Comparison of ENCODE assay signal across 24 mouse cellular contexts in the genomic region with DNA sequence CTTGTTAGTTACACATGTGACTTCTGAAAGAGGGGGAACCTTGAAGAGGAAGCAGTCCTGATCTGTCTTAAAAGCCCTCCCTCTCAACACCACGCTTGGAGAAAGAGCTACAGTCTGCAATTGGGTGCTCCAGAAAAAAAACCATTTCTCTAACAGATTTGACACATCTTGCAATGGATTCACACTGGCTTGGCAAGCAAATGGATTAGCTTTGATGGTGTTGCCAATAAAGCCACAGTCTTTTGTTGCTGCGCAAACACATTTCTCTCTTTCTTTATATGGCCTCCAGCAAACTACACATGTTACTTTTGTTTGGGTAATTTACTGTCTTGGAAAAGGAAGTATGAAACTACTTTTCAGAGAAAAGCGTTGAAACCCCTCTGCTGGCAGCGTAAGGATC.
A peak's percentile ranks its signal among the peaks of the same experiment; 100 is the strongest.
DNase-seq lines count a peak whose midpoint lies in the region; ATAC-seq and TF ChIP-seq lines count a peak whose summit lies in the region.
"Had no signal": no experiment of that assay in that cellular context is flagged by ENCODE, and none has a peak within 500 bp of the region (broad histone marks: within the 10 kb centered on the region; RNA-seq: fewer than 3 reads in every experiment).

No protein-coding gene starts in this region.

- no peak for ATAC-seq in embryonic facial prominence, embryonic 14.5 days (ENCODE audit: low read depth)
- ATAC-seq in hindbrain, postnatal 0 days: no peak
- ATAC-seq: activated CD4-positive, CD25-positive, alpha-beta regulatory T cell, adult 4 months; intestine, embryonic 16.5 days; Patski had no signal

- no peaks in the 10 kb centered on the region for H3K4me1 ChIP-seq in embryonic facial prominence, embryonic 14.5 days (ENCODE audit: control insufficient read depth, insufficient read depth, low read length)
- no peaks in the 10 kb centered on the region; the same call in 1 of the 2 replicates for H3K4me1 ChIP-seq in embryonic facial prominence, embryonic 10.5 days
- H3K4me1 ChIP-seq in hindbrain, postnatal 0 days (ENCODE audit: insufficient read depth, low read length): no peaks in the 10 kb centered on the region
- H3K4me1 ChIP-seq in hindbrain, embryonic 10.5 days (replicated peaks): no peaks in the 10 kb centered on the region
- H3K4me1 ChIP-seq: embryonic facial prominence, embryonic 15.5 days; heart, embryonic 15.5 days had no signal

- DNase-seq in embryonic facial prominence, embryonic 14.5 days (ENCODE audit: low spot score): peak; percentile 66
- DNase-seq in embryonic facial prominence, embryonic 10.5 days (ENCODE audit: low spot score): no peak
- peak; percentile 23 for DNase-seq in hindbrain, postnatal 0 days (ENCODE audit: low spot score)
- no peak for DNase-seq in hindbrain, embryonic 10.5 days (ENCODE audit: low spot score)
- DNase-seq in lung, postnatal 10 days: peak; percentile 18
- DNase-seq in lung, adult 18-20 months: no peak
- DNase-seq in left cerebral cortex, adult 9 months (ENCODE audit: low spot score in 2 of 2): no peak
- DNase-seq: adrenal gland, adult 8-10 months; adrenal gland, postnatal 36 days; cerebellum, adult 2 months; cerebellum, postnatal 36 days; gastrocnemius, postnatal 14 days; heart, adult 2 months; heart, postnatal 14 days; kidney, adult 2 months had no signal

- no peak overlapping the region for H3K27ac ChIP-seq in embryonic facial prominence, embryonic 14.5 days (replicated peaks; ENCODE audit: low read depth, low read length)
- H3K27ac ChIP-seq in embryonic facial prominence, embryonic 10.5 days (replicated peaks): no peak overlapping the region
- no peak overlapping the region for H3K27ac ChIP-seq in hindbrain, postnatal 0 days
- no peak overlapping the region for H3K27ac ChIP-seq in hindbrain, embryonic 10.5 days
- H3K27ac ChIP-seq: embryonic facial prominence, embryonic 15.5 days; heart, adult 2 months; heart, embryonic 15.5 days; hindbrain, embryonic 14.5 days had no signal

- H3K36me3 ChIP-seq in embryonic facial prominence, embryonic 14.5 days (ENCODE audit: control insufficient read depth, insufficient read depth, low read length): no peaks in the 10 kb centered on the region
- no peaks in the 10 kb centered on the region for H3K36me3 ChIP-seq in embryonic facial prominence, embryonic 10.5 days (replicated peaks)
- no peaks in the 10 kb centered on the region for H3K36me3 ChIP-seq in hindbrain, postnatal 0 days (ENCODE audit: insufficient read depth, low read length)
- H3K36me3 ChIP-seq in hindbrain, embryonic 10.5 days: no peaks in the 10 kb centered on the region
- H3K36me3 ChIP-seq: embryonic facial prominence, embryonic 15.5 days; heart, embryonic 15.5 days had no signal

- no peaks in the 10 kb centered on the region for H3K27me3 ChIP-seq in embryonic facial prominence, embryonic 14.5 days (replicated peaks; ENCODE audit: control insufficient read depth, insufficient read depth, low read length)
- no peaks in the 10 kb centered on the region for H3K27me3 ChIP-seq in embryonic facial prominence, embryonic 10.5 days (replicated peaks; ENCODE audit: low read depth, poor library complexity, severe bottlenecking)
- H3K27me3 ChIP-seq in hindbrain, postnatal 0 days (ENCODE audit: insufficient read depth, low read length): no peaks in the 10 kb centered on the region
- no peaks in the 10 kb centered on the region for H3K27me3 ChIP-seq in hindbrain, embryonic 10.5 days (ENCODE audit: insufficient read depth, poor library complexity, severe bottlenecking)
- H3K27me3 ChIP-seq: CH12.LX; embryonic facial prominence, embryonic 15.5 days; heart, embryonic 15.5 days; Patski had no signal

- no peak overlapping the region for H3K4me2 ChIP-seq in embryonic facial prominence, embryonic 14.5 days (ENCODE audit: low read depth, low read length)
- no peak overlapping the region for H3K4me2 ChIP-seq in hindbrain, postnatal 0 days (ENCODE audit: low read depth, low read length)
- H3K4me2 ChIP-seq: embryonic facial prominence, embryonic 15.5 days; heart, embryonic 11.5 days; heart, embryonic 15.5 days; hindbrain, embryonic 14.5 days had no signal

- no peak for TF ChIP-seq CTCF in hindbrain, postnatal 0 days (IDR thresholded peaks at IDR 0.05; ENCODE audit: low read depth)

- no peaks in the 10 kb centered on the region for H3K9me3 ChIP-seq in embryonic facial prominence, embryonic 14.5 days (ENCODE audit: control insufficient read depth, low read length)
- no peaks in the 10 kb centered on the region for H3K9me3 ChIP-seq in embryonic facial prominence, embryonic 10.5 days
- H3K9me3 ChIP-seq in hindbrain, postnatal 0 days (ENCODE audit: low read length): no peaks in the 10 kb centered on the region
- H3K9me3 ChIP-seq in hindbrain, embryonic 10.5 days: no peaks in the 10 kb centered on the region
- H3K9me3 ChIP-seq: embryonic facial prominence, embryonic 15.5 days; heart, embryonic 15.5 days had no signal

- WGBS in embryonic facial prominence, embryonic 14.5 days: 52% methylated on average over 4 of the region's 4 CpGs
- WGBS in embryonic facial prominence, embryonic 10.5 days: 78% methylated on average over 4 of the region's 4 CpGs
- WGBS in hindbrain, postnatal 0 days: 60% methylated on average over 4 of the region's 4 CpGs
- WGBS in hindbrain, embryonic 10.5 days: 85% methylated on average over 4 of the region's 4 CpGs

- no peak overlapping the region for H3K4me3 ChIP-seq in embryonic facial prominence, embryonic 14.5 days (ENCODE audit: low read depth, low read length)
- no peak overlapping the region for H3K4me3 ChIP-seq in embryonic facial prominence, embryonic 10.5 days
- no peak overlapping the region for H3K4me3 ChIP-seq in hindbrain, postnatal 0 days (ENCODE audit: low read length)
- no peak overlapping the region for H3K4me3 ChIP-seq in hindbrain, embryonic 10.5 days
- H3K4me3 ChIP-seq: embryonic facial prominence, embryonic 15.5 days; erythroblast, embryonic 14.5 days; heart, adult 2 months; heart, embryonic 15.5 days had no signal

- H3K9ac ChIP-seq in embryonic facial prominence, embryonic 14.5 days (ENCODE audit: low read depth, low read length): no peak overlapping the region
- no peak overlapping the region for H3K9ac ChIP-seq in hindbrain, postnatal 0 days (replicated peaks; ENCODE audit: low read length)
- H3K9ac ChIP-seq: embryonic facial prominence, embryonic 15.5 days; heart, embryonic 15.5 days; hindbrain, embryonic 14.5 days had no signal

Comparison
In these comparisons a context has a peak if more than half of its experiments do, and no peak if none do; other contexts are left out.
1. DNase-seq: peak in embryonic facial prominence, embryonic 14.5 days (single experiment), hindbrain, postnatal 0 days (single experiment) and lung, postnatal 10 days (single experiment); none in embryonic facial prominence, embryonic 10.5 days (single experiment), hindbrain, embryonic 10.5 days (single experiment), lung, adult 18-20 months (0 of 2) and left cerebral cortex, adult 9 months (0 of 2).